Mouse (Mus musculus): ENCODE data around the gene Vmn1r86. TPM values are rescaled to one million over a fixed set of nuclear protein-coding genes. Genes with fewer than 3 reads are reported as not detected.
A peak's percentile ranks its signal among the peaks of the same experiment; 100 is the strongest.
"Not testable (repeated sequence)": the region's sequence is repeated elsewhere in the genome, so short reads cannot be mapped to it uniquely, and the experiment has no call there.

The Vmn1r86 gene
- polyA plus RNA-seq, 1 experiment = not detected

DNA sequence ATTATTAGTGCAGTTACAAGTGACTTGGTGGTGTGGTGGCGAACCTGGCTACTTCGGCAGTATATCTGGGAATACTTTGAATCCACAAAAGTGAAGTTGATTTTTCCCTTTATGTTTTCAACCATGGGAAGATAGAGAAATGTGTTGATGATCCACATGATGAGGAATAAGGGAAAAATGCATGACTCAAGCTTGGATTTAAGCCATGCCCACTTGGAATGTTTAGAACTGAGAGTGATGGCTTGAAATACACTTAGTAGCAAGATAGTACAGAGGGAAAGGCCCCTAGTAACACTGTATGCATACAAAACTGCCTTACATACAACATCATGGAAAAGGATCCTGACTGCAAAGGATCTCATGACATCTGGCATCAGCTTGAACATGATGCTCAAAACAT, 12.1 kb upstream of the Vmn1r86 start:
- Histone ChIP-seq H3K4me2 (ENCODE audit: low read depth) (no peak overlapping the region), H3K27me3 (ENCODE audit: control insufficient read depth, insufficient read depth, insufficient read length) (no peaks in the 10 kb centered on the region)

DNA sequence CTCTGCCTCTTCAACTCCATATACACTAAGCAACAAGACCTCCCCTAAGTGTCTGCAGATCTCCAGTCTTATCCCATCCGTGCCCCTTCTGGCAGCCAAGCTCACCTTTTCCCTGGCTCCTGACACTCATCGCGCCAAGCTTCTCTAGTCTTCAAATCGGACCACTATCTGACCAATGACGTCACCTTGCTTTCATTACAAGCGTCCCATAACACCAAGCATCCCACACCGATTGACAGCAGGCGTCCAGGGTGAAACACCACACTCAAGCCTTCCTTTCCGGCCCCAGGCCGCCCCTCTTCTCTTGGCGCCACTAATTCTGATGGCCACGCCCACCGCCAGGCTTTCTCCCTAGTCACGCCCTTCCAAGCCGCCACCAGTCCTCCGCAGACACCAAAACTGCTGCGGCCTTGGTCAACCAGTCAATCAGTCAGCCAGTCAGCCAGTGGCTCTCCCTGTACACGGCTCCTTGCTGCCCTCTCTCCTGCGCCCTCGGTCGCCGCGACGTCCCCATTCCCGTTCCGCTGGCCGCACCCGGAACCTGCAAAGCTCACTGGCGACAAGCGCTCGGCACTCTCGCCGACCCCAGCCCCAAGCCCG, 3.9 kb upstream of the Vmn1r86 start:
- not testable (repeated sequence) for H3K4me2 ChIP-seq (ENCODE audit: low read depth); H3K36me3 ChIP-seq (ENCODE audit: control insufficient read depth, insufficient read depth); H3K79me2 ChIP-seq (ENCODE audit: control insufficient read depth, insufficient read depth); H3ac ChIP-seq (ENCODE audit: control insufficient read depth, insufficient read length); H3K27me3 ChIP-seq (ENCODE audit: control insufficient read depth, insufficient read depth, insufficient read length)
- peak overlapping the region; percentile 16 for H3K4me3 ChIP-seq

More for the DNA sequence above, 12.1 kb upstream of the Vmn1r86 start:
- no peaks in the 10 kb centered on the region for H3K36me3 ChIP-seq (ENCODE audit: control insufficient read depth, insufficient read depth)
- TF ChIP-seq MYOD1 (IDR thresholded peaks at IDR 0.05; ENCODE audit: control insufficient read depth in 1 of 3, insufficient read length in 2 of 3, low read depth in 2 of 3) (no peak), USF1 (IDR thresholded peaks at IDR 0.05; ENCODE audit: low read depth) (no peak), MAX (IDR thresholded peaks at IDR 0.05; ENCODE audit: low read depth) (no peak), REST (IDR thresholded peaks at IDR 0.05; ENCODE audit: insufficient read depth, insufficient read length) (no peak), TCF3 (IDR thresholded peaks at IDR 0.05; ENCODE audit: insufficient read length, low read depth) (no peak), CEBPB (IDR thresholded peaks at IDR 0.05; ENCODE audit: insufficient read depth, poor library complexity, severe bottlenecking) (no peak), MYOG (IDR thresholded peaks at IDR 0.05; ENCODE audit: control insufficient read depth in 1 of 3, insufficient read depth in 1 of 3, insufficient read length in 2 of 3, low read depth in 2 of 3) (no peak), TCF12 (IDR thresholded peaks at IDR 0.05; ENCODE audit: insufficient read depth, poor library complexity, severe bottlenecking) (no peak), POLR2A (IDR thresholded peaks at IDR 0.05; ENCODE audit: insufficient read length, low read depth) (no peak), SRF (IDR thresholded peaks at IDR 0.05; ENCODE audit: control insufficient read depth, insufficient read length, low read depth) (no peak), POLR2AphosphoS2 (IDR thresholded peaks at IDR 0.05; ENCODE audit: insufficient read length, low read depth) (no peak), E2F4 (IDR thresholded peaks at IDR 0.05; ENCODE audit: insufficient read depth) (no peak)
- no peaks in the 10 kb centered on the region for H3K79me2 ChIP-seq (ENCODE audit: control insufficient read depth, insufficient read depth)
- no peak overlapping the region for H3ac ChIP-seq (ENCODE audit: control insufficient read depth, insufficient read length)
- H3K4me3 ChIP-seq = no peak overlapping the region

DNA sequence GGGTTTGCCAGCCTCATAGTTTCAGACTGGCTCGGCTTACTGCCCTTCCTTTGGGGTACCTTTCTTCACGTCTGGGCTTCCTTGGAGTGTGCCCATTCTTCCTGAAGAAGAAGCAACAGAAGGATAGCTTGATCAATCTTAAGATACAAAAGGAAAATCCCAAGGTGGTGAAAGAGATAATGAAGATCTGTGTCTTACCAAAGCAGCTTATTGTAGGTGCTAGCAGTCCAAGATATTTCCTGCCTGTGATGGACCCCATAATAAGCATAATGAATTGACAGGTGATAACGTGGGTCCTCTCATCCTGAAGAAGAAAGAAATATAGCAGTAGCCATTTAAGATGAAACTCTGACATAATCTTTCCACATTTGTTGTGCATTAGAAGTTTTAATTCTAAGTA, 24.6 kb downstream of the Vmn1r86 start, which contains the start of gene Vmn1r85:
Vmn1r85 (minus strand) TSS at position 101 of the 400 bp plus-strand sequence.
- no peak for TF ChIP-seq MAX (IDR thresholded peaks at IDR 0.05; ENCODE audit: low read depth)
- TF ChIP-seq MYOG (IDR thresholded peaks at IDR 0.05; ENCODE audit: control insufficient read depth in 1 of 3, insufficient read depth in 1 of 3, insufficient read length in 2 of 3, low read depth in 2 of 3) = no peak
- no peak for TF ChIP-seq POLR2A (IDR thresholded peaks at IDR 0.05; ENCODE audit: insufficient read length, low read depth)
- no peak for TF ChIP-seq REST (IDR thresholded peaks at IDR 0.05; ENCODE audit: insufficient read depth, insufficient read length)
- no peak for TF ChIP-seq SRF (IDR thresholded peaks at IDR 0.05; ENCODE audit: control insufficient read depth, insufficient read length, low read depth)
- no peak for TF ChIP-seq POLR2AphosphoS2 (IDR thresholded peaks at IDR 0.05; ENCODE audit: insufficient read length, low read depth)

DNA sequence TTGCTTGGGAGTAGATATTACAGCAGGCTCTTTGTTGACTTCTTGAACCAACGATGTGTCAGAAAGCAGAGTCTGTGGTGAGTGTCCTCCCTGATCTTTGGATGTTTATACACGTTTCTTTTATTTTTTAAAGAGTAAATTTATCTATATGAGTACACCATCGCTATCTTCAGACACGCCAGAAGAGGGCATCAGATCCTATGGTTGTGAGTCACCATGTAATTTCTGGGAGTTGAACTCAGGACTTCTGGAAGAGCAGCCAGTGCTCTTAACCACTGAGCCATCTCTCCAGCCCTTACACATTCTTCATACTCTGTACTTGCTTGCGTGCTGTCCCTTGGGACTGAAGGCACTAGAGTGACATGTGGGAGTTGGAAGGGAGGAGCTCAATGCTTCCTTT, 47.4 kb downstream of the Vmn1r86 start:
- no peak overlapping the region for H3ac ChIP-seq (ENCODE audit: control insufficient read depth, insufficient read length)
- no peaks in the 10 kb centered on the region for H3K36me3 ChIP-seq (ENCODE audit: control insufficient read depth, insufficient read depth)
- TF ChIP-seq TCF12 (IDR thresholded peaks at IDR 0.05; ENCODE audit: insufficient read depth, poor library complexity, severe bottlenecking) = no peak
- no peak for TF ChIP-seq E2F4 (IDR thresholded peaks at IDR 0.05; ENCODE audit: insufficient read depth)
- no peak for TF ChIP-seq REST (IDR thresholded peaks at IDR 0.05; ENCODE audit: insufficient read depth, insufficient read length)

More for the DNA sequence above, 24.6 kb downstream of the Vmn1r86 start, which contains the start of gene Vmn1r85:
- no peaks in the 10 kb centered on the region for H3K27me3 ChIP-seq (ENCODE audit: control insufficient read depth, insufficient read depth, insufficient read length)
- H3K79me2 ChIP-seq (ENCODE audit: control insufficient read depth, insufficient read depth) = no peaks in the 10 kb centered on the region
- no peak within 1 kb of the TSS for H3K4me2 ChIP-seq (ENCODE audit: low read depth)
- H3K36me3 ChIP-seq (ENCODE audit: control insufficient read depth, insufficient read depth) = no peaks in the 10 kb centered on the region
- H3ac ChIP-seq (ENCODE audit: control insufficient read depth, insufficient read length) = no peak within 1 kb of the TSS
- H3K4me3 ChIP-seq = no peak within 1 kb of the TSS

DNA sequence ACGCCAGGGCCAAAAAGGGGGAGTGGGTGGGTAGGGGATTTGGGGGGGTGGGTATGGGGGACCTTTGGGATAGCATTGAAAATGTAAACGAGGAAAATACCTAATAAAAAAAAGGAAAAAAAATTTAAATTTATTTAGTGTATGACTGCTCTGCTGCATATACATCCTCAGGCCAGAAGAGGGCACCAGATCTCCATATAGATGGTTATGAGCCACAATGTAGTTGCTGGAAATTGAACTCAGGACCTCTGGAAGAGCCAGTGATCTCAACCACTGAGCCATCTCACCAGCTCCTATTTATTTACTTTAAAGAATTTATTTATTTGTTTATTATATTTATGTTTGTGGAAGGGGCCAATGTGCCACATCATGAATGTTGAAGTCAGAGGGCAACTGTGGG, 56.3 kb downstream of the Vmn1r86 start:
- H3K4me3 ChIP-seq; H3ac ChIP-seq (ENCODE audit: control insufficient read depth, insufficient read length); H3K36me3 ChIP-seq (ENCODE audit: control insufficient read depth, insufficient read depth); H3K4me2 ChIP-seq (ENCODE audit: low read depth); H3K27me3 ChIP-seq (ENCODE audit: control insufficient read depth, insufficient read depth, insufficient read length); H3K79me2 ChIP-seq (ENCODE audit: control insufficient read depth, insufficient read depth): not testable (repeated sequence)

More for the DNA sequence above, 47.4 kb downstream of the Vmn1r86 start:
- Histone ChIP-seq H3K4me2 (ENCODE audit: low read depth) (no peak overlapping the region), H3K4me3 (no peak overlapping the region), H3K79me2 (ENCODE audit: control insufficient read depth, insufficient read depth) (no peaks in the 10 kb centered on the region), H3K27me3 (ENCODE audit: control insufficient read depth, insufficient read depth, insufficient read length) (no peaks in the 10 kb centered on the region)

DNA sequence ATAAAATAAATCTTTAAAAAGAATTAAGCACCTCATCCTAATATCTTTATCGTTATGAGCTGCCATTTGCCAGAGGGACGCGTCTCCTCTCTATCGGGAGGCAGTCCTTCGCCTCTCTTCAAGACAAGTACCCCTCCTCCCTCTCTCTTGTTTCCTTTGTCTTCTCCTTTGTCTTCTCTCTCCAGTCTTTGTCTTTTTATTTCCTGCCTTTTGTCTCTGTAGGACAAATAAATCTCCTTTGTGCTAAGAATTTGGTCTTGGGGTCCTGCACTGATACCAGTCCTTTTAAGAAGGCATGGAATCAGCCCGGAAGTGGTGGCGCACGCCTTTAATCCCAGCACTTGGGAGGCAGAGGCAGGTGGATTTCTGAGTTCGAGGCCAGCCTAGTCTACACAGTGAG, 60.2 kb downstream of the Vmn1r86 start:
- Histone ChIP-seq H3K4me3 (no peak overlapping the region), H3K27me3 (ENCODE audit: control insufficient read depth, insufficient read depth, insufficient read length) (no peaks in the 10 kb centered on the region), H3K79me2 (ENCODE audit: control insufficient read depth, insufficient read depth) (no peaks in the 10 kb centered on the region), H3ac (ENCODE audit: control insufficient read depth, insufficient read length) (no peak overlapping the region), H3K36me3 (ENCODE audit: control insufficient read depth, insufficient read depth) (no peaks in the 10 kb centered on the region), H3K4me2 (ENCODE audit: low read depth) (no peak overlapping the region)
- TF ChIP-seq REST (IDR thresholded peaks at IDR 0.05; ENCODE audit: insufficient read depth, insufficient read length) = no peak
- TF ChIP-seq E2F4 (IDR thresholded peaks at IDR 0.05; ENCODE audit: insufficient read depth) = no peak
- TF ChIP-seq POLR2A (IDR thresholded peaks at IDR 0.05; ENCODE audit: insufficient read length, low read depth) = no peak
- no peak for TF ChIP-seq MYOG (IDR thresholded peaks at IDR 0.05; ENCODE audit: control insufficient read depth in 1 of 3, insufficient read depth in 1 of 3, insufficient read length in 2 of 3, low read depth in 2 of 3)
- no peak for TF ChIP-seq POLR2AphosphoS2 (IDR thresholded peaks at IDR 0.05; ENCODE audit: insufficient read length, low read depth)
- TF ChIP-seq TCF3 (IDR thresholded peaks at IDR 0.05; ENCODE audit: insufficient read length, low read depth) = no peak
- TF ChIP-seq SRF (IDR thresholded peaks at IDR 0.05; ENCODE audit: control insufficient read depth, insufficient read length, low read depth) = no peak
- TF ChIP-seq MAX (IDR thresholded peaks at IDR 0.05; ENCODE audit: low read depth) = no peak
- TF ChIP-seq CEBPB (IDR thresholded peaks at IDR 0.05; ENCODE audit: insufficient read depth, poor library complexity, severe bottlenecking) = no peak
- TF ChIP-seq USF1 (IDR thresholded peaks at IDR 0.05; ENCODE audit: low read depth) = no peak
- no peak for TF ChIP-seq TCF12 (IDR thresholded peaks at IDR 0.05; ENCODE audit: insufficient read depth, poor library complexity, severe bottlenecking)
- TF ChIP-seq MYOD1 (IDR thresholded peaks at IDR 0.05; ENCODE audit: control insufficient read depth in 1 of 3, insufficient read length in 2 of 3, low read depth in 2 of 3) = no peak

Measured in myocyte (in vitro differentiated cells).